Mouse (Mus musculus): ENCODE measurements around the gene Hoxc11.

The Hoxc11 gene

DNA sequence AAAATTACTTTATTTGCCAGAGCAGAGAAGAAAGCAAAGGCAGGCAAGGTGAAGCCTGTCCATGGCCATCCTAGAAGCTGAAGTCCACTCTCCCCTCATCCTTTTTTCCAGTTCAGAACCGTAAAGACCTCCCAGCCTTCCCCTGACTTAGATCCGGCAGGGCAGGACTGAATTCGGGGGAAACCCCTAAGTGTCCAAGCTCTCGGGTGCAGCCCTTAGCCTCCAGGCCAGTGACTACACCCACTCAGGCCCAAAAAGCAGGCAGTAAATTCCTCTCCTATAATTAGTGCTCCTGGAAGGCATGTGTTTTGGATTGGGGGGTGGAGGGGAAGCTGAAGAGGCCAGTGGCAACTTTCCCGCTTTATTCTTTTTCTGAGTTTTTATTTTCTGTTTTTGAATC, 51.6 kb downstream of the Hoxc11 start:
- DNase-seq (ENCODE audit: low read depth): no peak

DNA sequence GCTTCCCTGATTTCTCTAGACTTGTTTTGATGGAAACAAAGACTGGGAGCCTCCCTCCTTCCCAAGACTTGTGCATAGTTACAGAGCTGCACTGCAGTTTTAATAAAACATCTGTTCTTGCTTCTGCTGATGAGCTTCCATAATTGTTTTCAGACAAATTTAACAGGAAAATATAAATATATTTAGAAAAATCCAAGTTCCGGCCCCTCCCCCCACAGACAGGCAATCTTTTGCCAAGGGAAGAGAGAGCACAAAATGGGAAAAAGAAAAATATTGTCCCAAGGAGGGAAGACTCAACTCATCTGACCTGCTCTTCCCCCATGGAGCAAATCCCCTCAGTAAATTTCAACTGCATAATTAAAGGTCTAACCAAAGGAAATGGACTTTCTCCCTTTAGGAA, 52.1 kb downstream of the Hoxc11 start:
- no peak for DNase-seq (ENCODE audit: low read depth)
